Comparison of ENCODE assay signal across 13 mouse cellular contexts in genomic region chr2:92983273-92983620, GRCm38 (mm10).
DNase-seq lines count a peak whose midpoint lies in the region; ATAC-seq and TF ChIP-seq lines count a peak whose summit lies in the region.
"Had no signal": no experiment of that assay in that cellular context is flagged by ENCODE, and none has a peak within 500 bp of the region (broad histone marks: within the 10 kb centered on the region; RNA-seq: fewer than 3 reads in every experiment).

No protein-coding gene starts in this region.

- no peak for DNase-seq in forebrain, embryonic 10.5 days (ENCODE audit: extremely low spot score, low spot score)
- DNase-seq in G1E (ENCODE audit: low spot score), result peak; percentile 74
- DNase-seq in cerebellum, postnatal 14 days, result no peak
- DNase-seq in layer of hippocampus, postnatal 10 days (ENCODE audit: low spot score in 2 of 2), result no peak
- no peak for DNase-seq in embryo, embryonic 11 days
- DNase-seq: right cerebral cortex, adult 18-20 months; thymus, postnatal 25 days had no signal

- no peak for ATAC-seq in forebrain, embryonic 13.5 days
- peak; percentile 91 for ATAC-seq in G1E (ENCODE audit: extremely low read depth, insufficient number of reproducible peaks, low FRiP score, poor library complexity, severe bottlenecking)
- peak; percentile 31; the same call in 1 of the 2 replicates for ATAC-seq in erythroblast, adult 5-6 weeks (replicated peaks; ENCODE audit: low FRiP score, poor library complexity, severe bottlenecking)
- no peak for ATAC-seq in lung, embryonic 16.5 days (ENCODE audit: low read depth)
- ATAC-seq: midbrain, embryonic 15.5 days had no signal

- WGBS in forebrain, embryonic 10.5 days, result 86% methylated on average over 4 of the region's 4 CpGs
- 86% methylated on average over 4 of the region's 4 CpGs for WGBS in forebrain, embryonic 13.5 days
- whole genome bisulfite sequencing in lung, embryonic 16.5 days, result 49% methylated on average over 4 of the region's 4 CpGs

- TF ChIP-seq CTCF in G1E (IDR thresholded peaks at IDR 0.05; ENCODE audit: low read depth, low read length), result no peak

- H3K9me3 ChIP-seq in forebrain, embryonic 10.5 days, result no peaks in the 10 kb centered on the region
- no peaks in the 10 kb centered on the region for H3K9me3 ChIP-seq in forebrain, embryonic 13.5 days (replicated peaks)
- no peaks in the 10 kb centered on the region for H3K9me3 ChIP-seq in G1E (replicated peaks)
- H3K9me3 ChIP-seq in lung, embryonic 16.5 days (ENCODE audit: control insufficient read depth, low read length), result no peaks in the 10 kb centered on the region
- H3K9me3 ChIP-seq: limb, embryonic 12.5 days; midbrain, embryonic 15.5 days had no signal

- H3K4me3 ChIP-seq in forebrain, embryonic 10.5 days, result no peak overlapping the region
- no peak overlapping the region for H3K4me3 ChIP-seq in forebrain, embryonic 13.5 days
- H3K4me3 ChIP-seq in G1E (ENCODE audit: low read depth, low read length), result no peak overlapping the region; the same call in 1 of the 2 replicates
- H3K4me3 ChIP-seq in lung, embryonic 16.5 days (ENCODE audit: low read length), result no peak overlapping the region
- H3K4me3 ChIP-seq: limb, embryonic 12.5 days; midbrain, embryonic 15.5 days had no signal

- H3K9ac ChIP-seq in forebrain, embryonic 13.5 days, result no peak overlapping the region
- H3K9ac ChIP-seq in lung, embryonic 16.5 days (ENCODE audit: low read length), result no peak overlapping the region
- H3K9ac ChIP-seq: forebrain, postnatal 0 days; limb, embryonic 12.5 days; midbrain, embryonic 15.5 days had no signal

- H3K27ac ChIP-seq in forebrain, embryonic 10.5 days, result peak overlapping the region; percentile 30; the same call in 1 of the 2 replicates
- H3K27ac ChIP-seq in forebrain, embryonic 13.5 days, result no peak overlapping the region
- H3K27ac ChIP-seq in lung, embryonic 16.5 days (ENCODE audit: low read length), result peak overlapping the region; percentile 9; the same call in 1 of the 2 replicates
- H3K27ac ChIP-seq: limb, embryonic 12.5 days; midbrain, embryonic 15.5 days had no signal

- H3K4me2 ChIP-seq in forebrain, embryonic 13.5 days, result no peak overlapping the region
- no peak overlapping the region for H3K4me2 ChIP-seq in lung, embryonic 16.5 days (ENCODE audit: low read depth, low read length)
- H3K4me2 ChIP-seq: limb, embryonic 12.5 days; midbrain, embryonic 15.5 days had no signal

- H3K36me3 ChIP-seq in forebrain, embryonic 10.5 days (replicated peaks), result peaks cover 40% of the 10 kb centered on the region
- H3K36me3 ChIP-seq in forebrain, embryonic 13.5 days (ENCODE audit: poor library complexity, severe bottlenecking), result peaks cover 44% of the 10 kb centered on the region
- H3K36me3 ChIP-seq in G1E (replicated peaks), result peaks cover 87% of the 10 kb centered on the region
- peaks cover 22% of the 10 kb centered on the region for H3K36me3 ChIP-seq in lung, embryonic 16.5 days (ENCODE audit: control insufficient read depth, insufficient read depth, low read length)
- H3K36me3 ChIP-seq: midbrain, embryonic 15.5 days had no signal

- peaks cover 22% of the 10 kb centered on the region for H3K4me1 ChIP-seq in forebrain, embryonic 10.5 days
- peaks cover 5% of the 10 kb centered on the region for H3K4me1 ChIP-seq in forebrain, embryonic 13.5 days
- H3K4me1 ChIP-seq in G1E (ENCODE audit: insufficient read depth, low read depth, low read length), result peaks cover 92% of the 10 kb centered on the region
- peaks cover 24% of the 10 kb centered on the region for H3K4me1 ChIP-seq in lung, embryonic 16.5 days (replicated peaks; ENCODE audit: control insufficient read depth, insufficient read depth, low read length)

- H3K27me3 ChIP-seq in forebrain, embryonic 10.5 days (ENCODE audit: poor library complexity, severe bottlenecking), result no peaks in the 10 kb centered on the region
- H3K27me3 ChIP-seq in forebrain, embryonic 13.5 days, result no peaks in the 10 kb centered on the region
- H3K27me3 ChIP-seq in G1E (ENCODE audit: insufficient read depth, low read length), result no peaks in the 10 kb centered on the region
- H3K27me3 ChIP-seq in lung, embryonic 16.5 days (ENCODE audit: control insufficient read depth, insufficient read depth, low read depth, low read length), result no peaks in the 10 kb centered on the region
- H3K27me3 ChIP-seq: limb, embryonic 12.5 days; midbrain, embryonic 15.5 days had no signal

Comparison
In these comparisons a context has a peak if more than half of its experiments do, and no peak if none do; other contexts are left out.
1. ATAC-seq: peak in G1E (single experiment) and erythroblast, adult 5-6 weeks (single experiment); none in forebrain, embryonic 13.5 days (single experiment) and lung, embryonic 16.5 days (single experiment).